Mouse (Mus musculus) myocyte (in vitro differentiated cells): Measurements from ENCODE around the gene Yju2. TPM values are rescaled to one million over a fixed set of nuclear protein-coding genes. Genes with fewer than 3 reads are reported as not detected.
"Not testable (repeated sequence)": the region's sequence is repeated elsewhere in the genome, so short reads cannot be mapped to it uniquely, and the experiment has no call there.

Experiments used
- H3K27me3 ChIP-seq: one replicate; pipeline ENCODE4 v1.6.1; 2011; ENCODE audit not compliant: control insufficient read depth, insufficient read depth, insufficient read length
- H3K36me3 ChIP-seq: one replicate; pipeline ENCODE4 v1.6.1; 2011; ENCODE audit not compliant: control insufficient read depth, insufficient read depth
- H3K4me2 ChIP-seq: one replicate; pipeline ENCODE4 v1.6.1; 2011; ENCODE audit warnings: low read depth, control low read depth
- H3K4me3 ChIP-seq: one replicate; pipeline ENCODE4 v1.5.1; 2011; ENCODE audit warnings: mild to moderate bottlenecking, control low read depth, moderate library complexity
- H3K79me2 ChIP-seq: one replicate; pipeline ENCODE4 v1.6.1; 2011; ENCODE audit not compliant: control insufficient read depth, insufficient read depth
- H3ac ChIP-seq: one replicate; pipeline ENCODE4 v1.6.1; 2011; ENCODE audit not compliant: control insufficient read depth, insufficient read length
- CEBPB ChIP-seq: IDR thresholded peaks from 2 replicates; pipeline ENCODE4 v1.6.1; 2011; ENCODE audit warnings: mild to moderate bottlenecking, moderate library complexity; ENCODE audit not compliant: poor library complexity, insufficient read depth, severe bottlenecking
- E2F4 ChIP-seq: IDR thresholded peaks from one replicate; pipeline ENCODE4 v1.6.1; 2011; ENCODE audit warnings: mild to moderate bottlenecking, control low read depth, moderate library complexity; ENCODE audit not compliant: insufficient read depth
- MAX ChIP-seq: IDR thresholded peaks from one replicate; pipeline ENCODE4 v1.6.1; 2011; ENCODE audit warnings: low read depth, mild to moderate bottlenecking, control low read depth
- MYOD1 ChIP-seq, 3 experiments: IDR thresholded peaks; one replicate each; pipeline ENCODE4 v1.6.1; 2011; ENCODE audit warnings: control low read depth in 2 of 3, low read depth in 2 of 3, mild to moderate bottlenecking in 2 of 3, moderate library complexity in 1 of 3; ENCODE audit not compliant: insufficient read length in 2 of 3, control insufficient read depth in 1 of 3
- MYOG ChIP-seq, 3 experiments: IDR thresholded peaks; one replicate each; pipeline ENCODE4 v1.6.1; 2011; ENCODE audit warnings: control low read depth in 2 of 3, low read depth in 2 of 3, mild to moderate bottlenecking in 2 of 3; ENCODE audit not compliant: insufficient read length in 2 of 3, control insufficient read depth in 1 of 3, insufficient read depth in 1 of 3
- POLR2A ChIP-seq: IDR thresholded peaks from one replicate; pipeline ENCODE4 v1.6.1; 2011; ENCODE audit warnings: low read depth, mild to moderate bottlenecking, control low read depth, moderate library complexity; ENCODE audit not compliant: insufficient read length
- POLR2AphosphoS2 ChIP-seq: IDR thresholded peaks from one replicate; pipeline ENCODE4 v1.6.1; 2011; ENCODE audit warnings: low read depth, control low read depth; ENCODE audit not compliant: insufficient read length
- REST ChIP-seq: IDR thresholded peaks from one replicate; pipeline ENCODE4 v1.6.1; 2011; ENCODE audit warnings: mild to moderate bottlenecking, control low read depth, moderate library complexity; ENCODE audit not compliant: insufficient read depth, insufficient read length
- SRF ChIP-seq: IDR thresholded peaks from one replicate; pipeline ENCODE4 v1.6.1; 2011; ENCODE audit warnings: low read depth; ENCODE audit not compliant: control insufficient read depth, insufficient read length
- TCF12 ChIP-seq: IDR thresholded peaks from one replicate; pipeline ENCODE4 v1.6.1; 2011; ENCODE audit warnings: mild to moderate bottlenecking, control low read depth; ENCODE audit not compliant: poor library complexity, insufficient read depth, severe bottlenecking
- TCF3 ChIP-seq: IDR thresholded peaks from one replicate; pipeline ENCODE4 v1.6.1; 2011; ENCODE audit warnings: low read depth, control low read depth; ENCODE audit not compliant: insufficient read length
- USF1 ChIP-seq: IDR thresholded peaks from one replicate; pipeline ENCODE4 v1.6.1; 2011; ENCODE audit warnings: low read depth, mild to moderate bottlenecking, control low read depth, moderate library complexity
- polyA plus RNA-seq: library from polyadenylated mRNA; unstranded; fragments of >200 nt; fragmentation: generic; extraction: Trizol; gene quantifications from one replicate; pipeline ENCODE4 v1.2.1, GENCODE M21; 2012; ENCODE audit warnings: missing spikeins

Gene Yju2
- polyA plus RNA-seq, 1 experiment, result 9.3 TPM

DNA sequence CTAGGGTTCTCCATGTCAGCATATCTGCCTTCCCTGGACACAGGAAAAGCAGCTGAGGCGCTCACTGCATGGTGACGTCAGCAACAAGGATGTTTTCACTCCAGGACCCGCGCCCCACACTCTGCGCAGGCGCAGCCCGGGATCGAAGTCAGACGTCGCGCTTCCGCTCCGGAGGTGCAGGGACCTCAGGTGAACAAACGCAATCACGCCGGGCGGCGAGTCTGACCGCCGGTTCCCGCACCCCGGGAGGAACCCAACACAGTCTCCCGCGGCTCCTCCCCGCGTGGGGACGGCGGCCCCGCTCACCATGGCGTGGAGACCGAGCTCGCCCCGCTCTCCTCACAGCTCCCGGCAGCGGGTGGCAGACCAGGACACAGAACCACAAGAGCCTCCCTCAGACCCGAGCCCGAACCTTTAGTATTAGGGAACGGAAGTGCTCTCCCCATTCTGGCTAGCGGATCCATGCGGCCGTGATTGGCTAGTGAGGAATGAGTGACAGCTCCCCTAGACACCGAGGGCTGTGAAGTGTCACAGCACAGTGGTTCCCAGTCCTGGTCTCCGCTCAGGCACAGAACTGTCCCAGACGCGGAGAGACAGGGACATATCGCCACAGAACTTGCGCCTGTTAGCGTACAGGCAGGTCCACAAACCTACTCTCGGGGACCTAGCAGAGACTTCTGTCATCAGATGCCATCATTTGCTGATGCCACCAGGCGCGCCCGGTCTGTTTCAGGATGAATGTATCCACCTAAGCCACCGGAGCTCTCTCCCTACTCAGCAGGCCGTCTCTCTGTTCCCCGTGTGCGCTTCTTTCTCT, 13.8 kb upstream of the Yju2 start:
- peak overlapping the region; percentile 80 for H3K4me2 ChIP-seq
- TF ChIP-seq POLR2A (peak; percentile 64), POLR2AphosphoS2 (peak; percentile 67), MYOD1 (IDR thresholded peaks at IDR 0.05; ENCODE audit: control insufficient read depth in 1 of 3, insufficient read length in 2 of 3, low read depth in 2 of 3) (peak in 1 of 3 experiments; percentile 1)
- not testable (repeated sequence) for H3K36me3 ChIP-seq, H3K79me2 ChIP-seq, H3K27me3 ChIP-seq
- H3ac ChIP-seq, result peak overlapping the region; percentile 78
- H3K4me3 ChIP-seq, result peak overlapping the region; percentile 53

DNA sequence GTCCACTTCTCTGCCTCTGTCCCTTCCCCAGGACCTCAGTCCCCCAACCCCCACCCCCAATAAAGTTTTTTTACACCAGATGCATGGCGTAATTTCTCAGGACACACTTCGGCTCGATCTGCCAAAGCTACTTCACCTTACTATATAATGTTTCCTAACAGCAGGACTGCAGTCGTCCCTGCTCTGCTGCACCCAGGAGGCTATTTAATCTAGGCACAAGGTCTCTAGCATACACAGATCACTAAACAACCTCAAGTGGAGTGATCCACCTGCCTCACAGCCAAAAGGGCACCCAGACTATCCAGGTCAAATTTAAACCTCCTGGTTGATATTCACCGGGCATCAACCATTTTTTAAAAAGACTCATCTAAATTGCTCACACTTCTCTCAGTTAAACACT, 13.2 kb upstream of the Yju2 start:
- peak overlapping the region; percentile 53 for H3K4me3 ChIP-seq
- H3ac ChIP-seq, result peak overlapping the region; percentile 78
- peaks cover 4% of the 10 kb centered on the region for H3K27me3 ChIP-seq
- TF ChIP-seq SRF (no peak), E2F4 (no peak), TCF3 (no peak), MYOG (IDR thresholded peaks at IDR 0.05; ENCODE audit: control insufficient read depth in 1 of 3, insufficient read depth in 1 of 3, insufficient read length in 2 of 3, low read depth in 2 of 3) (no peak), CEBPB (no peak), POLR2A (no peak), MAX (no peak), TCF12 (no peak), REST (no peak), MYOD1 (IDR thresholded peaks at IDR 0.05; ENCODE audit: control insufficient read depth in 1 of 3, insufficient read length in 2 of 3, low read depth in 2 of 3) (no peak), POLR2AphosphoS2 (no peak), USF1 (no peak)
- H3K4me2 ChIP-seq, result peak overlapping the region; percentile 80
- H3K79me2 ChIP-seq, result no peaks in the 10 kb centered on the region
- H3K36me3 ChIP-seq, result no peaks in the 10 kb centered on the region

DNA sequence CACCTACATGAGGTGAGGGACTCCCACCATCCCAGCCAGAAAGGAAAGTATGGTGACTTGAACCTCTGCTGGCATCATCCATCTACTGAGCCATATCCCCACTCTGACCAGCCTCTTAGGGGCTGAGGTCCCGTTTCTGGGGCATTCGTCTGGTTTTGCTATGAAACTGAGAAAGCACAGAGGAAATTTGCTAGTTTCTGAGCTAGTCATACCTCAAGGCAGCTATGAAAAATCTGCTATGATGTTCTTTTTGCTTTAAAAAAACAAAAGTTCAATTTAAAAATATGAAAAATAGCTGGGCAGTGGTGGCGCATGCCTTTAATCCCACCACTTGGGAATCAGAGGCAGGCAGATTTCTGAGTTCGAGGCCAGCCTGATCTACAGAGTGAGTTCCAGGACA, 10.3 kb upstream of the Yju2 start:
- Histone ChIP-seq H3ac (no peak overlapping the region), H3K36me3 (no peaks in the 10 kb centered on the region), H3K79me2 (no peaks in the 10 kb centered on the region), H3K4me2 (no peak overlapping the region), H3K4me3 (no peak overlapping the region), H3K27me3 (peaks cover 22% of the 10 kb centered on the region)
- TF ChIP-seq CEBPB (no peak), TCF12 (no peak), SRF (no peak), MAX (no peak), MYOG (IDR thresholded peaks at IDR 0.05; ENCODE audit: control insufficient read depth in 1 of 3, insufficient read depth in 1 of 3, insufficient read length in 2 of 3, low read depth in 2 of 3) (no peak), E2F4 (no peak), REST (no peak), TCF3 (no peak), POLR2A (no peak), POLR2AphosphoS2 (no peak), MYOD1 (IDR thresholded peaks at IDR 0.05; ENCODE audit: control insufficient read depth in 1 of 3, insufficient read length in 2 of 3, low read depth in 2 of 3) (no peak), USF1 (no peak)

DNA sequence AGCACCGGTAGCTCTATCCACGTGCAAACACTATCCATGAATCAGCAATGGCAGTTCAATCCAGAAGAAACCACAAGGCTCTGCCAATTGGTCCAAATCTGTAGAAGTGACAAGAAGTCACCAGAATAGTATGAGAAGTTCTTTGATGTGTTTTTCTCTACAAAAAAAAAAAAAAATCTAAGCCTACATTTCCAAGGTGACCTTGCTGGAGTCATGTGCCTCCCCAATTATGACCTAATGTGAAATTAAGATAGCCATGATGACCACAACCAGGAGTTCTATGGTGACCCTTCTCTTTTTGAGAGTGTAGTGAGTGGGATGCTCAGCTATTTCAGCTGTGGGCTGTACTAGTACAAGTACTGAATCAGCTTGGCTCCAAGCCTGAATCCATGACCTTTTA, 9.5 kb upstream of the Yju2 start, which contains the start of gene Zfp119b:
TSS of gene Zfp119b (minus strand) at position 101 of the 400 bp plus-strand sequence.
- Histone ChIP-seq H3K4me2 (no peak within 1 kb of the TSS), H3ac (no peak within 1 kb of the TSS), H3K79me2 (no peaks in the 10 kb centered on the region), H3K4me3 (no peak within 1 kb of the TSS), H3K27me3 (peaks cover 30% of the 10 kb centered on the region), H3K36me3 (no peaks in the 10 kb centered on the region)
- no peak for TF ChIP-seq TCF3
- TF ChIP-seq MYOG (IDR thresholded peaks at IDR 0.05; ENCODE audit: control insufficient read depth in 1 of 3, insufficient read depth in 1 of 3, insufficient read length in 2 of 3, low read depth in 2 of 3), result no peak
- TF ChIP-seq USF1, result no peak
- no peak for TF ChIP-seq SRF
- TF ChIP-seq REST, result no peak
- TF ChIP-seq MYOD1 (IDR thresholded peaks at IDR 0.05; ENCODE audit: control insufficient read depth in 1 of 3, insufficient read length in 2 of 3, low read depth in 2 of 3), result no peak
- TF ChIP-seq POLR2A, result no peak
- TF ChIP-seq CEBPB, result no peak

DNA sequence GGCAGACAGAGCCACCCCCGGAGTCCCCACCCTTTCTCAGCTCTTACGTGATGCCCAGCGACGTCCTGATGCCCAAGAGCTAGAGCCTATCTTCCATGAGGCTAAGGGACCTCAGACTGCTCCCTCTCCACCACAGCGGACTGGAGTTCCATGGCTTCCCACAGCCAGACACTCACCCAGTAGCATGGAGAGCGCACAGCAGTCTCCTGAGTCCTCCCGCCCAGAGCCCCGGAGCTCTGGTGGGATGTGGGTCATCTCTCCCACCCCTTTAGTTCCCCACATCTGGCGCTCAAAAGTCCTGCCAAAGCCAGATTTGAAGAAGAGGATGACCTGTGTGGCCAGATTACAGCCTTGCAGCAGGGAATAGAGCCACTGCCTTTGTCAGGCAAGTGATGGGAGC, 8.3 kb upstream of the Yju2 start:
- no peak overlapping the region for H3K4me2 ChIP-seq
- H3K4me3 ChIP-seq, result no peak overlapping the region
- no peaks in the 10 kb centered on the region for H3K79me2 ChIP-seq
- H3ac ChIP-seq, result no peak overlapping the region
- H3K36me3 ChIP-seq, result no peaks in the 10 kb centered on the region
- no peak for TF ChIP-seq REST
- TF ChIP-seq MYOG (IDR thresholded peaks at IDR 0.05; ENCODE audit: control insufficient read depth in 1 of 3, insufficient read depth in 1 of 3, insufficient read length in 2 of 3, low read depth in 2 of 3), result no peak
- TF ChIP-seq TCF12, result no peak
- TF ChIP-seq MAX, result no peak
- no peak for TF ChIP-seq MYOD1 (IDR thresholded peaks at IDR 0.05; ENCODE audit: control insufficient read depth in 1 of 3, insufficient read length in 2 of 3, low read depth in 2 of 3)
- no peak for TF ChIP-seq CEBPB
- TF ChIP-seq TCF3, result no peak
- no peak for TF ChIP-seq POLR2A
- no peak for TF ChIP-seq E2F4
- TF ChIP-seq POLR2AphosphoS2, result no peak
- TF ChIP-seq USF1, result no peak
- no peak for TF ChIP-seq SRF
- peaks cover 30% of the 10 kb centered on the region for H3K27me3 ChIP-seq
